Mouse (Mus musculus): ENCODE measurements around the gene Slc41a2. TPM values are rescaled to one million over a fixed set of nuclear protein-coding genes. Genes with fewer than 3 reads are reported as not detected.
A peak's percentile ranks its signal among the peaks of the same experiment; 100 is the strongest.

The Slc41a2 gene
- polyA plus RNA-seq, 1 experiment, result not detected

GRCm38 (mm10) chr10:83197690-83198336, 139.9 kb downstream of the Slc41a2 start:
- Histone ChIP-seq H3K36me3 (ENCODE audit: control insufficient read depth, insufficient read depth, low read length, poor library complexity, severe bottlenecking) (no peaks in the 10 kb centered on the region), H3K9ac (ENCODE audit: low read depth, poor library complexity, severe bottlenecking) (no peak overlapping the region), H3K27ac (ENCODE audit: insufficient read depth, low read length) (no peak overlapping the region), H3K4me3 (ENCODE audit: low read depth, low read length) (no peak overlapping the region), H3K4me1 (ENCODE audit: control insufficient read depth, insufficient read depth, low read length) (no peaks in the 10 kb centered on the region), H3K27me3 (ENCODE audit: control insufficient read depth, insufficient read depth, low read length, poor library complexity, severe bottlenecking) (no peaks in the 10 kb centered on the region), H3K9me3 (replicated peaks; ENCODE audit: control insufficient read depth, insufficient read depth, low read length, poor library complexity, severe bottlenecking) (no peaks in the 10 kb centered on the region)
- TF ChIP-seq POLR2A (IDR thresholded peaks at IDR 0.05; ENCODE audit: insufficient read depth, low read length) (no peak), CTCF (IDR thresholded peaks at IDR 0.05; ENCODE audit: low read depth, low read length) (peak; percentile 93), EP300 (IDR thresholded peaks at IDR 0.05; ENCODE audit: insufficient read depth, low read depth, low read length) (no peak)

GRCm38 (mm10) chr10:83191982-83192381, 145.7 kb downstream of the Slc41a2 start:
- Histone ChIP-seq H3K27ac (ENCODE audit: insufficient read depth, low read length) (no peak overlapping the region), H3K27me3 (ENCODE audit: control insufficient read depth, insufficient read depth, low read length, poor library complexity, severe bottlenecking) (no peaks in the 10 kb centered on the region), H3K9ac (ENCODE audit: low read depth, poor library complexity, severe bottlenecking) (no peak overlapping the region), H3K36me3 (ENCODE audit: control insufficient read depth, insufficient read depth, low read length, poor library complexity, severe bottlenecking) (no peaks in the 10 kb centered on the region), H3K4me1 (ENCODE audit: control insufficient read depth, insufficient read depth, low read length) (no peaks in the 10 kb centered on the region), H3K4me3 (ENCODE audit: low read depth, low read length) (no peak overlapping the region), H3K9me3 (replicated peaks; ENCODE audit: control insufficient read depth, insufficient read depth, low read length, poor library complexity, severe bottlenecking) (no peaks in the 10 kb centered on the region)
- TF ChIP-seq EP300 (IDR thresholded peaks at IDR 0.05; ENCODE audit: insufficient read depth, low read depth, low read length) (no peak), CTCF (IDR thresholded peaks at IDR 0.05; ENCODE audit: low read depth, low read length) (no peak), POLR2A (IDR thresholded peaks at IDR 0.05; ENCODE audit: insufficient read depth, low read length) (no peak)

GRCm38 (mm10) chr10:83191476-83191875, 146.2 kb downstream of the Slc41a2 start:
- no peaks in the 10 kb centered on the region for H3K4me1 ChIP-seq (ENCODE audit: control insufficient read depth, insufficient read depth, low read length)
- H3K9ac ChIP-seq (ENCODE audit: low read depth, poor library complexity, severe bottlenecking), result no peak overlapping the region
- TF ChIP-seq POLR2A (IDR thresholded peaks at IDR 0.05; ENCODE audit: insufficient read depth, low read length) (no peak), EP300 (IDR thresholded peaks at IDR 0.05; ENCODE audit: insufficient read depth, low read depth, low read length) (no peak), CTCF (IDR thresholded peaks at IDR 0.05; ENCODE audit: low read depth, low read length) (no peak)
- H3K36me3 ChIP-seq (ENCODE audit: control insufficient read depth, insufficient read depth, low read length, poor library complexity, severe bottlenecking), result no peaks in the 10 kb centered on the region
- H3K27me3 ChIP-seq (ENCODE audit: control insufficient read depth, insufficient read depth, low read length, poor library complexity, severe bottlenecking), result no peaks in the 10 kb centered on the region
- no peak overlapping the region for H3K4me3 ChIP-seq (ENCODE audit: low read depth, low read length)
- no peak overlapping the region for H3K27ac ChIP-seq (ENCODE audit: insufficient read depth, low read length)
- no peaks in the 10 kb centered on the region for H3K9me3 ChIP-seq (replicated peaks; ENCODE audit: control insufficient read depth, insufficient read depth, low read length, poor library complexity, severe bottlenecking)

GRCm38 (mm10) chr10:83189071-83189470, 148.6 kb downstream of the Slc41a2 start:
- TF ChIP-seq POLR2A (IDR thresholded peaks at IDR 0.05; ENCODE audit: insufficient read depth, low read length), result no peak
- Histone ChIP-seq H3K27ac (ENCODE audit: insufficient read depth, low read length) (no peak overlapping the region), H3K36me3 (ENCODE audit: control insufficient read depth, insufficient read depth, low read length, poor library complexity, severe bottlenecking) (no peaks in the 10 kb centered on the region), H3K9ac (ENCODE audit: low read depth, poor library complexity, severe bottlenecking) (no peak overlapping the region), H3K27me3 (ENCODE audit: control insufficient read depth, insufficient read depth, low read length, poor library complexity, severe bottlenecking) (no peaks in the 10 kb centered on the region), H3K4me1 (ENCODE audit: control insufficient read depth, insufficient read depth, low read length) (no peaks in the 10 kb centered on the region), H3K9me3 (replicated peaks; ENCODE audit: control insufficient read depth, insufficient read depth, low read length, poor library complexity, severe bottlenecking) (no peaks in the 10 kb centered on the region), H3K4me3 (ENCODE audit: low read depth, low read length) (no peak overlapping the region)

GRCm38 (mm10) chr10:83186984-83187383, 150.7 kb downstream of the Slc41a2 start:
- TF ChIP-seq CTCF (IDR thresholded peaks at IDR 0.05; ENCODE audit: low read depth, low read length) (no peak), EP300 (IDR thresholded peaks at IDR 0.05; ENCODE audit: insufficient read depth, low read depth, low read length) (no peak), POLR2A (IDR thresholded peaks at IDR 0.05; ENCODE audit: insufficient read depth, low read length) (no peak)
- H3K4me1 ChIP-seq (ENCODE audit: control insufficient read depth, insufficient read depth, low read length), result no peaks in the 10 kb centered on the region
- H3K9ac ChIP-seq (ENCODE audit: low read depth, poor library complexity, severe bottlenecking), result no peak overlapping the region
- no peaks in the 10 kb centered on the region for H3K9me3 ChIP-seq (replicated peaks; ENCODE audit: control insufficient read depth, insufficient read depth, low read length, poor library complexity, severe bottlenecking)
- H3K27me3 ChIP-seq (ENCODE audit: control insufficient read depth, insufficient read depth, low read length, poor library complexity, severe bottlenecking), result no peaks in the 10 kb centered on the region
- no peaks in the 10 kb centered on the region for H3K36me3 ChIP-seq (ENCODE audit: control insufficient read depth, insufficient read depth, low read length, poor library complexity, severe bottlenecking)
- H3K27ac ChIP-seq (ENCODE audit: insufficient read depth, low read length), result no peak overlapping the region
- H3K4me3 ChIP-seq (ENCODE audit: low read depth, low read length), result no peak overlapping the region

- no peaks in the 10 kb centered on the region for H3K4me1 ChIP-seq (ENCODE audit: control insufficient read depth, insufficient read depth, low read length)
- no peaks in the 10 kb centered on the region for H3K9me3 ChIP-seq (replicated peaks; ENCODE audit: control insufficient read depth, insufficient read depth, low read length, poor library complexity, severe bottlenecking)
- H3K27ac ChIP-seq (ENCODE audit: insufficient read depth, low read length), result no peak overlapping the region
- no peaks in the 10 kb centered on the region for H3K36me3 ChIP-seq (ENCODE audit: control insufficient read depth, insufficient read depth, low read length, poor library complexity, severe bottlenecking)
- H3K4me3 ChIP-seq (ENCODE audit: low read depth, low read length), result no peak overlapping the region
- no peak overlapping the region for H3K9ac ChIP-seq (ENCODE audit: low read depth, poor library complexity, severe bottlenecking)
- no peak for TF ChIP-seq EP300 (IDR thresholded peaks at IDR 0.05; ENCODE audit: insufficient read depth, low read depth, low read length)
- no peak for TF ChIP-seq POLR2A (IDR thresholded peaks at IDR 0.05; ENCODE audit: insufficient read depth, low read length)
- no peak for TF ChIP-seq CTCF (IDR thresholded peaks at IDR 0.05; ENCODE audit: low read depth, low read length)
- H3K27me3 ChIP-seq (ENCODE audit: control insufficient read depth, insufficient read depth, low read length, poor library complexity, severe bottlenecking), result no peaks in the 10 kb centered on the region
Observed at GRCm38 (mm10) chr10:83186167-83186566, 151.5 kb downstream of the Slc41a2 start.

All from ES-Bruce4 (cell line).